9 mouse cellular contexts compared by ENCODE assay signal in the genomic region with DNA sequence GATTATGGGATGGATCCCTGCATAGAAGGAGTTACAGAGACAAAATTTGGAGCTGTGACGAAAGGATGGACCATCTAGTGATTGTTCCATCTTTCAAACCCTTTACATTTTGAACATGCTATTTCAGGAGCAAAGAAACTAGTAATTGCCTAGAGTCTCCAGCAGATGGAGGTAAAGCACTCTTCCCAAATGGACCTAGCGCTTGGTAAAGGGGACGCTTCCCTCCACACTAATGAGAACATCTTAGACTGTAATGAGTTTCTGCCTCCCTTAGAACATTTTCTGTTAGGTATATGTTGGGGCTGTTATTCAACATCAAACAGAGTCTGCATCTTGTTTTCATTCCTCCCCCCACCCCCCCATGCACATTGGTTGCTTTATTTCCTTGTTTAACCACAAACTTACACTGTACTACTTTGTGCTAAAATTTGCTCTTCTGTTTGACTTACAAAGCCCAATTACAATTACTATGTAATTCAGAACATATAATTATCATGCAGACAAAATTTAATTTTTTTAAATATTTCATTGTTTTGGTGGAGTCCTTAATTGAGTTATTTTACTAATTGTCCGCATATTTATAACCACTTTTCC.
A peak's percentile ranks its signal among the peaks of the same experiment; 100 is the strongest.
DNase-seq lines count a peak whose midpoint lies in the region; ATAC-seq lines count a peak whose summit lies in the region.
"Had no signal": no experiment of that assay in that cellular context is flagged by ENCODE, and none has a peak within 500 bp of the region (broad histone marks: within the 10 kb centered on the region; RNA-seq: fewer than 3 reads in every experiment).

No protein-coding gene starts in this region.

- peak; percentile 90 for ATAC-seq in hindbrain, embryonic 16.5 days

- H3K4me2 ChIP-seq in hindbrain, embryonic 16.5 days (ENCODE audit: low read length) = no peak overlapping the region
- H3K4me2 ChIP-seq: limb, embryonic 12.5 days had no signal

- H3K9me3 ChIP-seq in hindbrain, embryonic 16.5 days (ENCODE audit: control insufficient read depth, low read length) = no peaks in the 10 kb centered on the region
- H3K9me3 ChIP-seq: limb, embryonic 12.5 days had no signal

- WGBS in hindbrain, embryonic 16.5 days = 32% methylated on average over 4 of the region's 4 CpGs

- H3K4me1 ChIP-seq in hindbrain, embryonic 16.5 days (ENCODE audit: control insufficient read depth, insufficient read depth, low read depth, low read length) = no peaks in the 10 kb centered on the region
- H3K4me1 ChIP-seq: limb, embryonic 12.5 days had no signal

- intact Hi-C loops in heart, postnatal 25 days (cut with DNase I) = loop anchor here (5.0 kb wide), 1 partner anchor 281 kb away; a partner anchor contains a TSS

- H3K27me3 ChIP-seq in hindbrain, embryonic 16.5 days (replicated peaks; ENCODE audit: control insufficient read depth, insufficient read depth, low read length) = no peaks in the 10 kb centered on the region
- H3K27me3 ChIP-seq: limb, embryonic 12.5 days had no signal

- no peak overlapping the region for H3K4me3 ChIP-seq in hindbrain, embryonic 16.5 days (ENCODE audit: low read length)
- H3K4me3 ChIP-seq: limb, embryonic 12.5 days had no signal

- H3K27ac ChIP-seq in hindbrain, embryonic 16.5 days (ENCODE audit: low read depth, low read length) = no peak overlapping the region
- H3K27ac ChIP-seq: limb, embryonic 12.5 days had no signal

- H3K36me3 ChIP-seq in hindbrain, embryonic 16.5 days (ENCODE audit: control insufficient read depth, insufficient read depth, low read length) = no peaks in the 10 kb centered on the region
- H3K36me3 ChIP-seq: limb, embryonic 12.5 days had no signal

- peak; percentile 26 for DNase-seq in heart, postnatal 4 days
- DNase-seq in heart, postnatal 25 days (ENCODE audit: low spot score) = no peak
- DNase-seq in ES-CJ7 (ENCODE audit: low read depth, low spot score) = peak; percentile 50
- peak; percentile 9 for DNase-seq in cerebellum, adult 9-11 months
- peak; percentile 25 for DNase-seq in lung, postnatal 14 days
- DNase-seq in telencephalon, adult 2 months (ENCODE audit: low read depth, low spot score) = peak; percentile 18
- DNase-seq in adrenal gland, adult 18-20 months (ENCODE audit: low spot score in 2 of 2) = no peak

- no peak overlapping the region for H3K9ac ChIP-seq in hindbrain, embryonic 16.5 days (ENCODE audit: low read depth, low read length)
- H3K9ac ChIP-seq: limb, embryonic 12.5 days had no signal

Comparison
In these comparisons a context has a peak if more than half of its experiments do, and no peak if none do; other contexts are left out.
1. DNase-seq: peak in heart, postnatal 4 days (single experiment), ES-CJ7 (single experiment), cerebellum, adult 9-11 months (single experiment), lung, postnatal 14 days (single experiment) and telencephalon, adult 2 months (single experiment); none in heart, postnatal 25 days (single experiment) and adrenal gland, adult 18-20 months (0 of 2).